Mouse (Mus musculus) erythroid progenitor cell, adult 5-6 weeks (primary cell): ENCODE measurements at regions not wholly inside any gene's neighbourhood (a gene's known extent, or its start where the extent isn't known, plus 50 kb on each side); places are given as distances from the start of the nearest gene placed in this dataset.

Source experiments
- ATAC-seq: replicated peaks from 2 replicates; pipeline ENCODE4 v1.8.0; 2016; ENCODE audit warnings: moderate number of reproducible peaks, mild to moderate bottlenecking, moderate TSS enrichment, inconsistent platforms; ENCODE audit not compliant: poor library complexity, low FRiP score, severe bottlenecking

- no peak for ATAC-seq
Observed at GRCm38 (mm10) chr1:137929764-137930163, 245.7 kb downstream of the Ptprc start.

GRCm38 (mm10) chr1:137928522-137928921 is 247.0 kb downstream of the Ptprc start:
- no peak for ATAC-seq

DNA sequence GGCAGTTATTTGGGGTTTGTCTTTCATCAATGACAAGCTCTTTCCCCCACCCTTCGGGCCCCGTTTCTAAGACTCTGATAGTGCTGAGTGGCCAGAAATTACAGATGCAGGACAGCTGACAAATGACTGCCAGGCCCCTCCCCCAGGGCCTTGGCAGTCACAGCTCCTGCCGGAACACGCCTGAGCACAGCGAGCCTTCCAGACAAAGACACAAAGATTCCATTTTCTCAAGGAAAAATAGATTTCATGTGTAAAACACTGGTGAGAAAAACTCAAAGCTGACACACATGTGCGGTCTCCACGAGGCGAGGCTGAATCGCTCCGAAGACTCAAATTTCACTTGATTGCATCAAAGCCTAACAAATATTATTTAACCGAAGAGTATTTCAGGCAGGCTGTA is 247.6 kb downstream of the Ptprc start:
- no peak for ATAC-seq

GRCm38 (mm10) chr1:137926326-137926725 is 249.2 kb downstream of the Ptprc start:
- no peak for ATAC-seq

GRCm38 (mm10) chr1:137924156-137924555 is 251.4 kb downstream of the Ptprc start:
- no peak for ATAC-seq

GRCm38 (mm10) chr1:137923705-137924104 is 251.8 kb downstream of the Ptprc start:
- no peak for ATAC-seq

DNA sequence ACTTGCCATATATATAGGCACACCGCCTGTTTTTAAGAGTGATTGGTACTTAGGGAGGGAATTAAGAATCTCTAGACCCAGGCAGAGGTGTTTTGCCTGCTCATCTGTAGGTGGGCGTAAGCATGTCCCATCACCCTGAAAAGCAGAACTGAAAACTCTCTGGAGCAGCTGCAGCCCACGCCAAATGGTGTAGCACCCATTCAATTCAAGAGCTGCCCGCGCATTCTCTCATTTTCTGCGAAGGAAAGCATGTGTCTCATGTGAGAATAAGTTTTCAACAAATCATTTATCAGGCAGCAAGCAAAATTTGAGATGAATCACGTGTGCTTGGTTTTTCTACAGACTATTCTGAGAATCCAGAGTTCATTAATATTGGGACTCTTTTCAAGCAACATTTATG is 252.7 kb downstream of the Ptprc start:
- ATAC-seq, result no peak

DNA sequence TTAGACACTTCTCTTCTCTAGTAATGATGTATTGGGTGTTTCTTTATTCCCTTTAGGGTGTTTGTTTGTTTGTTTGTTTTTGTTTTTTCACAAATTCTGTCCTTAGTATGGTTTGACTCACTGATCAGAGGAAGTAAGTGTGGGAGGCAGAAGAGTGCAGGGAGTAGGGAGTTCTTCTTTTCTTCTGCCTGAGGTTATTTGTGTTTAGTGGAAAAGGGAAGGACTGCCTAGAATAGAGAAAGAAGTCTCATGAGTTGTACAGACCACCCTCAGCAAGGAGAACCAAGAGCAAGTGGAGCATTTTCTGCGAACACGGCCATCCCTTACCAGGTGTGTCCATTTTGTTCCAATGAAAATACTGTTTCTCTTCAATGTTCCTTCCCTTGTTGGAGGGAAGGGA is 253.9 kb downstream of the Ptprc start:
- ATAC-seq, result no peak

DNA sequence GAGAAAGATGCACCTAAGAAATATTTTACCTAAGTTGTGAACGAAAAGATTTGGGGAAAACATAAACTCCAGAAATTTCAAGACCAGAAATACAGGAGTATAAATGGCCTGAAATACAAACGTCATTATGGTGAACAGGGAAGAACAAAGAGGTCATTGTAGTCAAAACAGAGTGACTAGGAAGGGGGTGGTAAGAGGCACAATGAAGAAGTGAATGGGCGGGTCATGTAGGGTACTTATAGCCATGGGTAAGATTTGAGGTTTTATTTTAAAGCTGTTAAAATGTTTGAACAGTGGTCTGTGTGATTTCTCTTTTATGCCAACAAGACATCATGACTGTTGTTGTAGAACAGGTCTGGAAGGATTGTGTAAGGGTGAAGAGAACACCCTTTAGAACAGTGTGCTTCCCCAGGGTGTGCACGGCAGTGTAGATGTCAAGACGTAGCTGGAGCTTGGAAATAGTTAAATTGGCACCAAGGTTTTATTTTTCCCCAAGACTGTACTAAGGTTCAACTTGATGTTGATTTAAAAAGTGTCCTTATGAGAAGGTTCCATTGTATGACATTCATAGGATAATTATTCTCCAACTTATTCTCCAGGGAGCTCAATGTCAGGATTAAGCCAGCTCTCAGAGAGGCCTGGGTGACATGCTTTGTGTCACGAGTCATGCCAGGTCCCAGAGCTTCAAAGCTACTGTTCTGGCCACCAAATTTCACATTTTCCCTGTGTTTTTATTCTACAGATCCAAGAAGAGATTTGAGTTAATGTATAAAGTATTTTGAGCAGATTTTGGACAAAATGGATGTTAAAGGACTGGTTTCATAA is 255.6 kb downstream of the Ptprc start:
- no peak for ATAC-seq

- ATAC-seq, result no peak
Observed at GRCm38 (mm10) chr1:137917449-137917848, 258.1 kb downstream of the Ptprc start.

- ATAC-seq, result no peak
Observed at GRCm38 (mm10) chr1:137906883-137907282, 268.6 kb downstream of the Ptprc start.

GRCm38 (mm10) chr1:137906477-137906876 is 269.0 kb downstream of the Ptprc start:
- ATAC-seq, result no peak

- no peak for ATAC-seq
Observed at GRCm38 (mm10) chr1:137905566-137905965, 269.9 kb downstream of the Ptprc start.

DNA sequence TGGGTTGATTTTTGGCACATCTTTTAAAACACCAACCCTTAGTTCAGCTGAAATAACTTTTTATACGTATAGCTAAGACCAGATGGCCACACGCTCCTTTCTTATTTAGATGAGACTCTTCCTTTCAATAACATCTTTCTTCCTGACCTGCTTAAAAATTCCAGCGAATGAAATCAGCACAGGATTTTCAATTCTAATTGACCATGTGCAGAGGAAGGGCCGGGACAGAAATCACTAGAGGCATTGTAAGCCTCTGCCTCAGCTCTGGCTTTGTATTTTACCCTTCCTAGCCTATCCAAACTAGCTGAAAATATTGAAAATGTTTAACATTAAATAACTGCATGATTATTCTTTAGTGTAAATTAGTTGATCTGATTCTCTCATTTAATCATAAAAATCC is 272.2 kb downstream of the Ptprc start:
- no peak for ATAC-seq

DNA sequence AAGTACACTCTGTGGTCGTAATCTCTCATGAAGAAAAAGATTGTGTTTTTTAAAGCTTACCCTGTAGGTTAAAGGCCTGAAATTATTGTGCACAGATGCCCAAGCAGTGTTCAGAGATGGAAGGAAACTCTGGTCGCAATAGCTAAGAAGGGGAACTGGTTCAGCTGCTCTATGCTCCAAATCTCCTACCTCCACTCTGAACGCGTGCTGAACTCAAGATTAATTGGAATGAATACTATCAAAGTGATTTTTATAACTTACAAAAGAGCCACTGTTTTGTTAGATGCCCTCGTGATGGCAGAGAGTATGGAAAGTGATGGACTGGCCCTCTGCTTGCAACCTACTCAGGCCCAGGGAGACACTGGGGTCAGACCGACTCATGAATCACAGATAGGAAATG is 272.6 kb downstream of the Ptprc start:
- no peak for ATAC-seq

- no peak for ATAC-seq
Observed at GRCm38 (mm10) chr1:137901996-137902395, 273.5 kb downstream of the Ptprc start.

- ATAC-seq, result no peak
Observed at GRCm38 (mm10) chr1:137901211-137901610, 274.3 kb downstream of the Ptprc start.

DNA sequence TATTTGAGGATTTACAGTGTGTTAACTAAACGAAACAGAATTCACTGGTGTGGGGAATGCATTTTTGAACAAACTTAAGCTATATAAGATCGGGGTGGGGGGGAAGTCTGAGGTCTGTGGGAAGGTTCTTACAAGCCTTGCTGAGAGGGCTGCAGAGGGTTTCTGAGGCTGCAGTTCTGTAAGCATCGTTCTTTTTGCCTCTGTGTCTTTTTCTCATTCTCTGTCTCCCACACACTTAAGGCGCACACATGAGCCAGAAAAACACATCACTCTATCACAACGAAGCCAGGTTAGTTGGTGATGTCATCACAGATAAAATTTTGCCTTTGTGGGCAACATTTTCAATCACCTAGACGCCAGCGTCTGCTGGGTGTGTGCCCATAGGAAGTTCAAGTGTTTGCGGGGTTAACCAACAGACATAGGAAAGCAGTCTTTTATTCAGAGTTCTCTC is 274.9 kb downstream of the Ptprc start:
- no peak for ATAC-seq

GRCm38 (mm10) chr1:137899916-137900601 is 275.4 kb downstream of the Ptprc start:
- ATAC-seq, result no peak

DNA sequence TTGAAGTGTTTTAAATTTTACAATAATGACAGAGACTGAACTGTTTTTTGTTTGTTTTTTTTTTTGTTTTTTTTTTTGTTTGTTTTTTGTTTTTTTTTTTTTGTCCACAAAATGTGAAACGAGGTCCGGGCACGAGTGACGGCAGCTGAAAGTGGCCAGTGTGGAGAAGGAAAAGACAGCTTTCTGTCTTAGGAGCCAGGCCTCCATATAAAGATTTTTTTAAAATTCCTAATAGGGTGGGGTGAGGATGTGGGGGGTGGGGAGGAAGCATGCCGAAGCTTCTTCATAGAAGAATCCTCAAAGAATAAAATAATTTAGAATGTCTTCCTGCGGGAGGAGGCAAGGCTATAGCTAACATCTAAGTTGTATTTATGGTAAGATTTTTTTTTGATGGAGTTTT is 276.2 kb downstream of the Ptprc start:
- no peak for ATAC-seq

DNA sequence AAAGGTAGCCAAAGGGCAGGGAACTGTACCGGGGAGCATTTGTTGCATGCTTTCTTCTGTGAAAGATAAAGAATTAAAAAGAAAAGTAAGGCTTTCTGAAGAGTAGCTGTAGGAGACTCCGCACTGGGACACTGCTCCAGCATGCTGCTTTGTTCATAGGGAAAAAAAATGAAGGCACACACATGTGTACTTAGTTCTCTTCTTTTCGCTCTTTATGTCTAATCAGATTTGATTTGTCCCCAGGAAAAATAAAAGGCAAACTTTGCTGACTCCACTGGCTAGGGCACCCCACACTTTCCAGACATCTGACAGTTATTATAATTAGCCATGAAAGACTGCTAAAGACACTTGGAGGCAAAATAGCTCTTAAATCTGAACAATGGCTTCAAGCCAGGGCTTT is 276.6 kb downstream of the Ptprc start:
- ATAC-seq, result no peak; the same call in 1 of the 2 replicates
